Comparison of ENCODE assay signal across 17 mouse cellular contexts in the genomic region with DNA sequence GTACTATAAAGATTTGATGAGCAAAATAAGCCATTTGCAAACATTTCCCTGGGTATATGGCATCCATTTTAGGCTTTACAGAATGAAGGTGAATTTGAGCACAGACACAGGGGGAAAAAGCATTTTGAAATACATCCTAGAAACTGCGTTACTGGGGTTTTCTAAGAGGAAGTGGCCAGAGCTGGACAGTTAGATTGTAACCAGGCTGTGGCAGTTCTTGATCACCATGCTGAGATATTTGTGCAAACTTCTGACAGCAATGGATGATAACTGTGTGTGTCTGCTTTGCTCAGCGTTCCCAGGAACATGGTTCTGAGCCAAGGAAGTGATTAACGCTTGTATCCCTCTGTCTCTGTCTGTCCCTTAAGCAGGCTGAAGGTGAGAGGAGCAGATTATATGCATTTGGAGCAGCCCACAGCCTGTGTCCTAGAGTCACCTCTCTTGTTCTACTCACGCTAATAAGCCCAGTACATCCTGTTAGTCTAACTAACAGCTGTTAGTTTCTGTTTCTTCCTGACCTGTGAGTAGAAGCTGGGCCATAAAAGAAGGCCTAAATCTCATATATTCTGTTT. TPM values are rescaled to one million over a fixed set of nuclear protein-coding genes. Genes with fewer than 3 reads are reported as not detected.
A peak's percentile ranks its signal among the peaks of the same experiment; 100 is the strongest.
DNase-seq lines count a peak whose midpoint lies in the region; ATAC-seq and TF ChIP-seq lines count a peak whose summit lies in the region.
"Had no signal": no experiment of that assay in that cellular context is flagged by ENCODE, and none has a peak within 500 bp of the region (broad histone marks: within the 10 kb centered on the region; RNA-seq: fewer than 3 reads in every experiment).

No protein-coding gene starts in this region.

- H3K4me2 ChIP-seq in heart, embryonic 12.5 days: no peak overlapping the region
- H3K4me2 ChIP-seq in forebrain, postnatal 0 days (ENCODE audit: low read depth): no peak overlapping the region
- H3K4me2 ChIP-seq: embryonic facial prominence, embryonic 15.5 days; forebrain, embryonic 12.5 days; heart, embryonic 15.5 days; midbrain, embryonic 11.5 days had no signal

- H3K36me3 ChIP-seq in heart, embryonic 12.5 days: no peaks in the 10 kb centered on the region
- no peaks in the 10 kb centered on the region for H3K36me3 ChIP-seq in forebrain, postnatal 0 days (ENCODE audit: insufficient read depth)
- H3K36me3 ChIP-seq: embryonic facial prominence, embryonic 15.5 days; forebrain, embryonic 12.5 days; heart, embryonic 15.5 days had no signal

- TF ChIP-seq CTCF in forebrain, postnatal 0 days (IDR thresholded peaks at IDR 0.05; ENCODE audit: low read depth): no peak
- no peak for TF ChIP-seq CTCF in layer of hippocampus, adult 2 months (conservative IDR thresholded peaks at IDR 0.05)

- no peak overlapping the region for H3K9ac ChIP-seq in heart, embryonic 12.5 days
- no peak overlapping the region for H3K9ac ChIP-seq in forebrain, postnatal 0 days
- H3K9ac ChIP-seq: embryonic facial prominence, embryonic 15.5 days; forebrain, embryonic 12.5 days; heart, embryonic 15.5 days; liver, embryonic 14.5 days had no signal

- DNase-seq in heart, adult 8-10 months (ENCODE audit: low spot score): peak; percentile 19
- peak; percentile 10 for DNase-seq in A20 (ENCODE audit: low read depth, low spot score)
- peak; percentile 11 for DNase-seq in brain, adult 2 months (ENCODE audit: low read depth, low spot score)
- DNase-seq in forebrain, postnatal 0 days: no peak
- DNase-seq in layer of hippocampus, adult 2 months (ENCODE audit: low spot score in 2 of 2): no peak
- DNase-seq in urinary bladder, postnatal 36 days (ENCODE audit: low spot score in 2 of 2): no peak
- DNase-seq: adrenal gland, postnatal 36 days; cerebellum, adult 11-12 months had no signal

- no peaks in the 10 kb centered on the region for H3K9me3 ChIP-seq in heart, embryonic 12.5 days (replicated peaks)
- no peaks in the 10 kb centered on the region for H3K9me3 ChIP-seq in forebrain, postnatal 0 days (ENCODE audit: low read length)
- H3K9me3 ChIP-seq: embryonic facial prominence, embryonic 15.5 days; forebrain, embryonic 12.5 days; heart, embryonic 15.5 days had no signal

- peaks cover under 1% of the 10 kb centered on the region; the same call in 1 of the 2 replicates for H3K4me1 ChIP-seq in heart, embryonic 12.5 days (replicated peaks)
- no peaks in the 10 kb centered on the region for H3K4me1 ChIP-seq in forebrain, postnatal 0 days (ENCODE audit: insufficient read depth)
- H3K4me1 ChIP-seq: embryonic facial prominence, embryonic 15.5 days; forebrain, embryonic 12.5 days; heart, embryonic 15.5 days had no signal

- H3K27me3 ChIP-seq in heart, embryonic 12.5 days (replicated peaks): no peaks in the 10 kb centered on the region
- H3K27me3 ChIP-seq in forebrain, postnatal 0 days (ENCODE audit: insufficient read depth, low read length): no peaks in the 10 kb centered on the region
- H3K27me3 ChIP-seq: embryonic facial prominence, embryonic 15.5 days; forebrain, embryonic 12.5 days; heart, embryonic 15.5 days had no signal

- no peak overlapping the region for H3K4me3 ChIP-seq in heart, embryonic 12.5 days
- H3K4me3 ChIP-seq in forebrain, postnatal 0 days (ENCODE audit: low read depth, low read length): no peak overlapping the region
- H3K4me3 ChIP-seq in layer of hippocampus, adult 2 months: no peak overlapping the region
- H3K4me3 ChIP-seq: embryonic facial prominence, embryonic 15.5 days; forebrain, embryonic 12.5 days; heart, embryonic 15.5 days; myocyte had no signal

- no peak for ATAC-seq in heart, embryonic 12.5 days (ENCODE audit: insufficient number of reproducible peaks, low FRiP score)
- peak; percentile 83 for ATAC-seq in megakaryocyte, adult 5-6 weeks (ENCODE audit: poor library complexity, severe bottlenecking)
- ATAC-seq in forebrain, postnatal 0 days: no peak
- ATAC-seq: hindbrain, postnatal 0 days had no signal

- 40% methylated on average over 4 of the region's 4 CpGs for WGBS in heart, embryonic 12.5 days
- WGBS in forebrain, postnatal 0 days: 59% methylated on average over 4 of the region's 4 CpGs

- H3K27ac ChIP-seq in heart, embryonic 12.5 days (ENCODE audit: poor library complexity, severe bottlenecking): no peak overlapping the region
- no peak overlapping the region for H3K27ac ChIP-seq in forebrain, postnatal 0 days (ENCODE audit: low read depth, low read length)
- no peak overlapping the region for H3K27ac ChIP-seq in layer of hippocampus, adult 2 months
- H3K27ac ChIP-seq: embryonic facial prominence, embryonic 15.5 days; forebrain, embryonic 12.5 days; heart, embryonic 15.5 days; hindbrain, postnatal 0 days; liver, embryonic 14.5 days had no signal

RNA-seq across cellular contexts. Expression of gene Tax1bp1, which starts 15.5 kb away (rescaled TPM):
- total RNA-seq in heart, adult 8-10 months (2022): 100 to 1,000 TPM; 116 to 125 (median 120) TPM
- polyA plus RNA-seq in heart, embryonic 12.5 days (2016; fragmentation: Nextera tagmentation; extraction: Ambion mirVana): 102 and 111 TPM in 2 replicates
- total RNA-seq in megakaryocyte, adult 5-6 weeks (2015): 154 and 156 TPM in 2 replicates
- 239 and 259 TPM in 2 replicates for total RNA-seq in megakaryocyte, adult 5-6 weeks (2017)
- total RNA-seq in forebrain, postnatal 0 days (2014; rRNA removed): 86.2 and 101 TPM in 2 replicates
- 135 and 155 TPM in 2 replicates for polyA plus RNA-seq in forebrain, postnatal 0 days (2015; fragmentation: Nextera tagmentation; extraction: Ambion mirVana)
- total RNA-seq in layer of hippocampus, adult 2 months (2021): 100 to 1,000 TPM; 126 to 134 TPM

RNA-seq across cellular contexts. Expression of gene Hibadh, which starts 57.9 kb away (rescaled TPM):
- 100 to 1,000 TPM; 253 to 275 (median 269) TPM for total RNA-seq in heart, adult 8-10 months (2022)
- polyA plus RNA-seq in heart, embryonic 12.5 days (2016; fragmentation: Nextera tagmentation; extraction: Ambion mirVana): 126 and 129 TPM in 2 replicates
- total RNA-seq in megakaryocyte, adult 5-6 weeks (2015): 41.2 and 45.0 TPM in 2 replicates
- total RNA-seq in megakaryocyte, adult 5-6 weeks (2017): 23.8 and 29.6 TPM in 2 replicates
- 28.5 and 29.0 TPM in 2 replicates for total RNA-seq in forebrain, postnatal 0 days (2014; rRNA removed)
- polyA plus RNA-seq in forebrain, postnatal 0 days (2015; fragmentation: Nextera tagmentation; extraction: Ambion mirVana): 44.8 and 50.9 TPM in 2 replicates
- total RNA-seq in layer of hippocampus, adult 2 months (2021): 10 to 100 TPM; 44.4 to 44.9 TPM

Comparison
In these comparisons a context has a peak if more than half of its experiments do, and no peak if none do; other contexts are left out.
1. DNase-seq: peak in heart, adult 8-10 months (single experiment), A20 (single experiment) and brain, adult 2 months (single experiment); none in forebrain, postnatal 0 days (single experiment), layer of hippocampus, adult 2 months (0 of 2) and urinary bladder, postnatal 36 days (0 of 2).